Mouse (Mus musculus) G1E (cell line): ENCODE measurements around the gene Slc41a1.

Source experiments
- CTCF ChIP-seq: IDR thresholded peaks from 2 replicates; pipeline ENCODE4 v1.5.1; 2012; ENCODE audit warnings: low read depth, low read length, inconsistent platforms, mixed read lengths
- TAL1 ChIP-seq: conservative IDR thresholded peaks from 2 replicates; pipeline ENCODE4 v1.6.1; 2012; ENCODE audit warnings: low read depth, low read length, inconsistent platforms, mixed read lengths

DNA sequence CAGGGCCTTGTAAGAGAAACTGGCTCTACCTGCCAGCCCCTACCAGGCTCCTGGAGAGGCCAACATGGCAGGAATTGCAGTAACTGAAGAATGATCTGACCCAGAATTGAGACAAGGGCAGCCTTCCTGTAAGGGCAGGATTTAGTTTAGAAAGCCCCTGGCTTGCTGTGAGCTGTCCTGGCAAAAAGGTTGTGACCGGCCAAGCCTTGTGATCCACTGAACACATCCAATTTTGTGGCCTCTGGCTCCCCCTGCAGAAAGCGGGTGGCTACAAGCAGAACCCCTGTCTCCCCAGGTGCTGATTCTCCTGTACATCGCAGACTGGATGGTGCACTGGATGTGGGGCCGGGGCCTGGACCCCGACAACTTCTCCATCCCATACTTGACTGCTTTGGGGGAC lies 19.0 kb downstream of the Slc41a1 start:
- TF ChIP-seq CTCF (no peak), TAL1 (no peak)
